Mouse (Mus musculus) R1 (cell line): ENCODE results near the gene Rdh19.

Experiments used
- DNase-seq: peaks from one replicate; pipeline ENCODE4 v3.0.0-alpha.2; 2018; ENCODE audit warnings: low read depth, low spot score

Rdh19 gene

DNA sequence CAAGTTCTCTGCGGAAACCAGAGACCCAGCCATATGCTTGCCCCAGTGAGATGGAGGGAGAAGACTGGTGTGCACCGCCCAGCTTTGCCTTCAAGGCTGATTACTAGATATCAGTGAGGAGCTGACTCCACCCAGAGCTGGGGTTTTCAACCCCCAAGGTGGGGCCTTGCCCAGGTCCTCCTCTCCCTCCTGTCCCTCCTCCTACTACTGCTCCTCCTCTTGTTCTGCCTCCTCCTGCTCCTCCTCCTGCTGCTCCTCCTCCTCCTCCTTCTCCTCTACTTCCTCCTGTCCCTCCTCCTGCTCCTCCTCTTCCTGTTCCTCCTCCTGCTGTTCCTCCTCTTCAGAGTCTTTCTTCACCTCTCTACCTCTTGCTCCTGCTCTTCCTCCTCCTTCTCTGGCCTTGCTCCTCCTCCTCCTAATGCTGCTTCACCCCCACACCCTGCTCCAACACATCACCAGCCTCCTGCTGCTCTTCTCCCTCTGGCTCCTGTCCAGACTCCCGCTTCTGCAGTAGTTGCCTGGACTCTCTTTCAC, 29.5 kb downstream of the Rdh19 start:
- peak; percentile 78 for DNase-seq

DNA sequence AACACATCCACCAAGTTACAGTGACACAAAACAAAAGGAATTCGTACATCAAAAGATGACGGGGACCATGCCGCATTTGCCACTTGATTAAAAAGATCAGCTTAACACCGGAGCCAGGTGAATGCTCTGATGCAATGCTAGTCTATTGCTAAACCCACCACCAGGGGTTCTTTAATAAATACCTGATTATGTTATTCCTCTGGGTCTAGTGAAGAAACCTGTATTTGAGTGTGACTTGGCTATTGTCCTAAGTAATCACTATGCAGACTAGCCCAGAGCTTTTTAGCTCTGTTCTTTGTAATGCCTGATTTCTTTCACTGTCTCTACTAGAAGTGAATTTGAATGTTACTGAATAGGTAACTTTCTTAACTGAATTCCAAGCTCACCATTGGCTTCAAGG, 31.3 kb downstream of the Rdh19 start:
- DNase-seq: peak; percentile 59

- DNase-seq: no peak
Observed at GRCm38 (mm10) chr10:127886551-127886950, 36.8 kb downstream of the Rdh19 start.

DNA sequence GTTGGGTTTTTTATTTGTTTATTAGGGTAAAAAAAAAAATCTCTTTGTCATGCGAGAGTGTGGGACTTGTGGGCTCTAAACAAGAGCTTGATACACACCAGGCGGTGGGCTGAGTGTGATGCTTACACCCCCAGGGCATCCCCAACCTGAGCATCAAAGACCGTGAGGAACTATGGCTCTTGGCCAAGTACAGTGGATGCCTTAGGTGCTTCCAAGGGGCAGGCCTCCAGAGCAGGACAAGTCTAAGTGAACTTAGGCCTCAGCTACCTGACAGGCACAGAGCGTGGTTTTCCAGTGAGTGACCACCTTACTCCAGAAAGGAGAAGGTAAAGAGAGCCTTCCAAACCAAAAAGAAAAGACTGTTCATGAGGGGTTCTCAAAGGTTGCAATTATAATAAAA, 37.2 kb downstream of the Rdh19 start:
- no peak for DNase-seq

GRCm38 (mm10) chr10:127888605-127889004, 38.9 kb downstream of the Rdh19 start, which contains the start of gene Rdh7:
Gene Rdh7, minus strand, starts transcription at chr10:127888817.
- no peak for DNase-seq

DNA sequence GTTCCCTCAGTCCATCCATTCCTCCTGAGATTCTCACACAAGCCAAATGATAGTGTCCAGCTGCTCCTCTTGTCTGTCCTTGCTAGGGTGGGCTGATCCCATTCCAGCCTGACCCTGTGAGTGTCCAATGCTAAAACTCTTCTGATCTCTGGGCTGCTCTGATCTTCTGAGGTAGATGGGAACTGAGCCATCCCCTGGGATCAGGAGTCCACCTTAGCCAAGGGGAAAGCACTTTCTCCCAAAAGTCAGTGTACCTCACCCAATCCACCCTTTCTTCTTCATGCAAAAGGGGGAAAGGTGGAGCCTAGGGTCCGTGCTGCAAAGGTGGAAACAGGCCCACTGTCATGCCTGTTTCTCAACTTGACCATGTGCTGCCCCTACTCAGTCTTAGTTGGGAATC, 41.8 kb downstream of the Rdh19 start:
- no peak for DNase-seq

DNA sequence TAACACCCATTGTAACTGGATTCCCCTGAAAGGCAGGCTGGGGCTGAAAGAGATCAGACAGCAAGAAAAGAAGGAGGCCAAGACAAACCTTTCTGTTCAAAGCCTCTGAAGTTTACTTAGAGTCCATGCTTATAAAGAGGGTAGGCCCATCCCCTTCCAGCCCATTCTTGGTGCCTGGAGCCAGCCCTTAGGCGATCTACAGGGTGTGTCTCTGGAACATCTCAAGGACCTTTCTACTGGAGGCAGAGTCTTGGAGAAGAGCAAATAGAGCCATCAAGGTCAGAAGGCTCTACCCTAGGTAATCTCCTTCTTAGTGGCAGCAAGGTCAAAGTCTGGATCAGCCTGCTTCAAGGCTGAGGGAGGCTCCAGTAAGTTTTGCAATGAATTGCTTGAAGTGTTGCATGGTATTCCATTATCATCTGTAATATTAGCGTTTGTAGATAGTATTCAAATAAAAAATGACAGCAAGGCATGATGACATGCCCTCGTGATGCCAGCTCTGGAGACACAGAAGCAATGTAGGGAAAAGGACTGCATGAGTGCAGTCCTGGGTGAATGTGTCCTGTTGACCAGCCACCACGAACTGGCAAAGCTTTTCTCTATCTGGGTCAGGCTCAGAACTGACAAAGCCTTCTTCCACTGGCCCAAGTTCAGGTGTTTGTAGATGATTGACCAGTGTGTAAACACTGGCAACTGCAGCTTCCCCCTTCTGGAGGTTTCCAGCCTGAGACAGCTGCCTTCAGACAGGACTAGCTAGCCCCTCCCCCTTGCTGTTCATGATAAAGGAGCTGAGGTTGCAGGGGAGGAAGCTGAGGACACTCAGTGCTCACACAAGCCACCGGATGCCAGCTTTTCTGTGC, 43.7 kb downstream of the Rdh19 start:
- peak; percentile 52 for DNase-seq

GRCm38 (mm10) chr10:127896705-127897104, 47.0 kb downstream of the Rdh19 start:
- no peak for DNase-seq

DNA sequence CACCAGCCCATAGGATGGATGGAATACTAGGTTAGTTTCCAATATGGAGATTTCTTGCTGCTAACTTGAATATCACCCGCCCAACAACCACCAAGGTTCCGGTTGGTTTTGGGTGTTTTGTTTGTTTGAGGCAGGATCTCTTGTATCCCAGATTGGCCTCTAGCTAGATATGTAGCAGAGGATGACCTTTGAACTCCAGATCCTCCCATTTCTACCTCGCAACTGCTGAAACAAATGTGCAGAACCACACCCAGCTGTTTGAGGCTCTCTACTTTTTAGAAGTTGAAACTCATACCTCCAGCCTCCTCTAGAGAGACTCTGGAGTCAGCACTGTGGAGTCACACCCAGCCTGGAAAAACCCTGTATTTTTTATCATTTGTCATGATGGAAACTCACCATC, 47.8 kb downstream of the Rdh19 start:
- peak; percentile 50 for DNase-seq

- DNase-seq: no peak
Observed at GRCm38 (mm10) chr10:127898218-127898617, 48.5 kb downstream of the Rdh19 start, which contains the start of gene Sdr9c7. Gene Sdr9c7, plus strand, starts transcription at chr10:127898518.

GRCm38 (mm10) chr10:127899783-127900182, 50.1 kb downstream of the Rdh19 start:
- DNase-seq: no peak

DNA sequence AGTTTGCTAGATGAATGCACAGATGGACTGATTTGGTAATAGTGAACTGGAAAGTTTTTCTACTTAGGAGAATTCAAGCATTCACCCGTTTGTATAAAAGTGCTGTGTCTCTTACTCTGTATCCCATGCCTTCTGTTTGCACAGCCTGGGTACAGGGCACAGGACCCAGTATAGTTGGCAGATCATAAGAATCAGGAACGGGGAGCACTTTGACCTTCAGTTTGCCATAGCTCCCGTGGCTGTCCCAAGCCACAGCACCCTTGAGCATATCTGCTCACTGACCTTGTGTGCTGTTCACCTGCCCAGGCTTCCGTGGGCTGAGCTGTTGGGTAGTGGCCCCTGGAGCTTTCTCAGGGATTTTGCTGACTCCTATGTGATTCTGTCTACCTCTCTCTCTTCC, 52.0 kb downstream of the Rdh19 start:
- no peak for DNase-seq

- DNase-seq: no peak
Observed at GRCm38 (mm10) chr10:127903116-127903515, 53.4 kb downstream of the Rdh19 start.

- no peak for DNase-seq
Observed at GRCm38 (mm10) chr10:127904718-127905446, 55.2 kb downstream of the Rdh19 start.

- DNase-seq: no peak
Observed at GRCm38 (mm10) chr10:127906138-127906537, 56.4 kb downstream of the Rdh19 start.

GRCm38 (mm10) chr10:127907386-127907951, 57.7 kb downstream of the Rdh19 start:
- no peak for DNase-seq
